Mouse (Mus musculus) gastrocnemius, adult 2 months (tissue): Measurements from ENCODE around the gene Slc16a13. TPM values are rescaled to one million over a fixed set of nuclear protein-coding genes. Genes with fewer than 3 reads are reported as not detected.

Experiments
- DNase-seq: peaks from one replicate; pipeline ENCODE4 v3.0.0; 2022
- H3K27ac ChIP-seq: fragments of 200-600 bp; 2 replicates; pipeline ENCODE4 v1.8.1; 2022; ENCODE audit warnings: mild to moderate bottlenecking
- H3K4me3 ChIP-seq: fragments of 200-600 bp; 2 replicates; pipeline ENCODE4 v1.8.1; 2022; ENCODE audit warnings: mild to moderate bottlenecking, moderate library complexity
- CTCF ChIP-seq: fragments of 200-600 bp; IDR thresholded peaks from 2 replicates; pipeline ENCODE4 v1.8.1; 2022; ENCODE audit warnings: antibody characterized with exemption, mild to moderate bottlenecking, moderate library complexity
- intact Hi-C: fragments of 180-260 bp; cut with DNase I; formaldehyde crosslinking; loops from one replicate; pipeline ENCODE4 v1.15.1; 2025
- total RNA-seq, 2 experiments: library from RNA; stranded (reverse); gene quantifications; 2 replicates each; pipeline ENCODE4 v1.2.3; 2021

Slc16a13 gene
- total RNA-seq, 2 experiments from 2014 or later, result 0.28 to 0.67 TPM

GRCm38 (mm10) chr11:70198332-70198731, 22.5 kb downstream of the Slc16a13 start:
- H3K4me3 ChIP-seq, result no peak overlapping the region
- no peak overlapping the region for H3K27ac ChIP-seq
- intact Hi-C loops, result no loop called here
- no peak for DNase-seq
- no peak for TF ChIP-seq CTCF

GRCm38 (mm10) chr11:70193354-70194285, 27.2 kb downstream of the Slc16a13 start:
- H3K27ac ChIP-seq, result no peak overlapping the region
- intact Hi-C loops, result no loop called here
- no peak for TF ChIP-seq CTCF
- H3K4me3 ChIP-seq, result no peak overlapping the region
- no peak for DNase-seq

- Histone ChIP-seq H3K27ac (no peak overlapping the region), H3K4me3 (no peak overlapping the region)
- intact Hi-C loops, result no loop called here
- DNase-seq, result no peak
- TF ChIP-seq CTCF, result no peak
Observed at GRCm38 (mm10) chr11:70192157-70192556, 28.7 kb downstream of the Slc16a13 start.

- H3K27ac ChIP-seq, result no peak overlapping the region
- TF ChIP-seq CTCF, result no peak
- no peak for DNase-seq
- intact Hi-C loops, result no loop called here
- no peak overlapping the region for H3K4me3 ChIP-seq
Observed at GRCm38 (mm10) chr11:70191188-70191587, 29.7 kb downstream of the Slc16a13 start.

GRCm38 (mm10) chr11:70189319-70190134, 31.3 kb downstream of the Slc16a13 start:
- intact Hi-C loops, result no loop called here
- Histone ChIP-seq H3K27ac (no peak overlapping the region), H3K4me3 (no peak overlapping the region)
- DNase-seq, result no peak
- TF ChIP-seq CTCF, result no peak

- no peak for DNase-seq
- TF ChIP-seq CTCF, result no peak
- intact Hi-C loops, result no loop called here
- H3K27ac ChIP-seq, result no peak overlapping the region
- H3K4me3 ChIP-seq, result no peak overlapping the region
Observed at GRCm38 (mm10) chr11:70185120-70185519, 35.7 kb downstream of the Slc16a13 start.

DNA sequence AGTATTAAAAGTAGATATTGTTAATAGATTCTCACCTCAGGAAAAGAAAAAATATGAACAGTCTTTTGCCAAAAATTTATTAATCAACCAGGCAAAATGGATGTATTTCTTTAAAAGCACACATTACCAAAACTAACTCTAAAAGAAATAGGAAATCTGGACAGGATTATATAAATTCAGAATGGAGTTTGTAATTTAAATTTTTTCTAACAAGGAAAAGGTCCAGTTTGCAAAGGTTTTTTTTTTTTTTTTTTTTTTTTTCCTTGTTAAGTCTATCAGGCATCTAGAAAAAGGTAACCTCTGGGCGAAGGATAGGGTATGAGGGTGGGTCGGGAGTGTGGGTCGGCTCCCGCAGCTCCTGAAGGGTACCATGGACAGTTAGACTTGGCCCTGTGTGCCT, 40.4 kb downstream of the Slc16a13 start:
- DNase-seq, result no peak
- H3K4me3 ChIP-seq, result no peak overlapping the region
- no peak for TF ChIP-seq CTCF
- intact Hi-C loops, result no loop called here
- no peak overlapping the region for H3K27ac ChIP-seq

DNA sequence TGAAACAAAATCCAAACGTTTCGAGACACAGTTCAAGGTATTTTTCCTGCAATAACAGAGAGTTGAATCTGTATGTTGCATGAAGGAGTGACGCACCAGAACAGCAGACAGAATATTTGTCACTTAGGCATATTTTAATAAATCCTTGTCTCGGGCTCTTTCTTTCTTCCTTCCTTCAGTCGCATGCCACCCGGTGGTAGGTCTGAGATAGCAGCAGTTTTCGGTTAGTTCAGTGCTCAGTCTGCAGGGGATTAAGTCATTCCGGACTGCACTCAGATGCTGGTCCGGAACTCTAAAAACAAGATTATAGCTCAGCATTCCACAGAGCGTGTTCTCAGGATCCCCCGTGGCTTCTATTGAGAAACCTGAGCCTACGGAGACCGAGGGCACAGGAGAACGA, 41.5 kb downstream of the Slc16a13 start:
- Histone ChIP-seq H3K4me3 (no peak overlapping the region), H3K27ac (no peak overlapping the region)
- DNase-seq, result no peak
- intact Hi-C loops, result no loop called here
- TF ChIP-seq CTCF, result peak; percentile 52

DNA sequence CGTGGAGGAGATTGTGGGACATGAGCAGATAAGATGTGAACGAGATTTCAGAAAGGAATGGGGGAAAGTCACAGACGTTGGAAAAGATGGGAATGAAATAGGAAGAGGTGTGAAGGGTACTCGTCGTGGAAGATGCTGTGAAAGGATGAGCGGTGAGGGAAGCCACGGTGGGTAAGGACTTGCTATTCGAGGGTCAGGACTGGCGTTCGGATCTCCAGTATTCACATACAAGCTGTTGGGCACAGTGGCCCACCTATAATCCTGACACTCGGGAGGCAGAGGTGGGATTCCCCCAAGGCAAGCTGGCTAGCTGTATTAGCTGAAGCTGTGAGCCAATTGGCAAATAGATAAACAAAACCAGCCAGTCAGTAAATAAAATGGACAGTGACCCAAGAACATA, 42.1 kb downstream of the Slc16a13 start:
- TF ChIP-seq CTCF, result no peak
- H3K4me3 ChIP-seq, result no peak overlapping the region
- no peak for DNase-seq
- H3K27ac ChIP-seq, result no peak overlapping the region
- intact Hi-C loops, result no loop called here

GRCm38 (mm10) chr11:70178311-70178710, 42.6 kb downstream of the Slc16a13 start:
- TF ChIP-seq CTCF, result no peak
- DNase-seq, result no peak
- intact Hi-C loops, result no loop called here

GRCm38 (mm10) chr11:70177647-70178046, 43.2 kb downstream of the Slc16a13 start:
- no peak for DNase-seq
- no peak overlapping the region for H3K4me3 ChIP-seq
- H3K27ac ChIP-seq, result no peak overlapping the region
- intact Hi-C loops, result no loop called here
- peak; percentile 35 for TF ChIP-seq CTCF

More at GRCm38 (mm10) chr11:70178311-70178710, 42.6 kb downstream of the Slc16a13 start:
- Histone ChIP-seq H3K4me3 (no peak overlapping the region), H3K27ac (no peak overlapping the region)

DNA sequence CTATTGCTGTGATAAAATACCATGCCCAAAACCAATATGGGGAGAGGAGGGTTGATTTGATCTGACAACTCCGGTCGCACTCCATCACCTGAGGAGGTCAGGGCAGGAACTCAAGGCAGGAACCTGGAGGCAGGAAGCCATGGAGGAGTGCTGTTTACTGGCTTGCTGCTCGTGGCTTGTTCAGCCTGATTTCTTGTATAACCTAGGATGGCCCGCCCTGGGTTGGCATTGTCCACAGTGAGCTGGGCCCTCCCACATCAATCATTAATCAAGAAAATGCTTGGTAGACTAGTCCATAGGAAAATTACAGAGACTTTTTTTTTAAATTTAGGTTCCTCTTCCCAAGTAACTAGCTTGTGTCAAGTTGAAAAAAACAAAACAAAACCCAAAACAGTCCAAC, 46.4 kb downstream of the Slc16a13 start:
- DNase-seq, result no peak
- TF ChIP-seq CTCF, result no peak
- Histone ChIP-seq H3K27ac (no peak overlapping the region), H3K4me3 (no peak overlapping the region)
- intact Hi-C loops, result no loop called here

GRCm38 (mm10) chr11:70172298-70172697, 48.6 kb downstream of the Slc16a13 start:
- H3K4me3 ChIP-seq, result no peak overlapping the region
- TF ChIP-seq CTCF, result peak; percentile 11; the same call in 1 of the 2 replicates
- intact Hi-C loops, result no loop called here
- no peak for DNase-seq
- no peak overlapping the region for H3K27ac ChIP-seq
